26 mouse cellular contexts compared by ENCODE assay signal in genomic region chr9:28572136-28572774, GRCm38 (mm10).
DNase-seq lines count a peak whose midpoint lies in the region; ATAC-seq and TF ChIP-seq lines count a peak whose summit lies in the region.
"Had no signal": no experiment of that assay in that cellular context is flagged by ENCODE, and none has a peak within 500 bp of the region (broad histone marks: within the 10 kb centered on the region; RNA-seq: fewer than 3 reads in every experiment).

No protein-coding gene starts in this region.

- H3K4me2 ChIP-seq in neural tube, embryonic 15.5 days: no peak overlapping the region
- H3K4me2 ChIP-seq: forebrain, embryonic 13.5 days; limb, embryonic 15.5 days; liver, embryonic 13.5 days had no signal

- no peak for ATAC-seq in neural tube, embryonic 15.5 days (ENCODE audit: low FRiP score)
- ATAC-seq: forebrain, embryonic 13.5 days; lung, postnatal 0 days had no signal

- no peaks in the 10 kb centered on the region for H3K36me3 ChIP-seq in neural tube, embryonic 15.5 days
- H3K36me3 ChIP-seq: hindbrain, embryonic 10.5 days; limb, embryonic 10.5 days; limb, embryonic 15.5 days; liver, embryonic 13.5 days had no signal

- H3K9me3 ChIP-seq in neural tube, embryonic 15.5 days (replicated peaks): no peaks in the 10 kb centered on the region
- H3K9me3 ChIP-seq: forebrain, embryonic 13.5 days; hindbrain, embryonic 10.5 days; limb, embryonic 10.5 days; limb, embryonic 15.5 days; liver, embryonic 13.5 days had no signal

- H3K4me1 ChIP-seq in neural tube, embryonic 15.5 days: peaks cover 25% of the 10 kb centered on the region
- H3K4me1 ChIP-seq: liver, embryonic 13.5 days had no signal

- no peak overlapping the region for H3K4me3 ChIP-seq in layer of hippocampus, adult 2 months
- H3K4me3 ChIP-seq in neural tube, embryonic 15.5 days (replicated peaks): no peak overlapping the region
- H3K4me3 ChIP-seq: forebrain, embryonic 13.5 days; hindbrain, embryonic 10.5 days; limb, embryonic 10.5 days; limb, embryonic 15.5 days; liver, embryonic 13.5 days had no signal

- 33% methylated on average over 9 of the region's 9 CpGs for WGBS in neural tube, embryonic 15.5 days

- H3K27ac ChIP-seq in layer of hippocampus, adult 2 months: peak overlapping the region; percentile 15; the same call in 1 of the 2 replicates
- 0 out of 2 replicates have a peak overlapping the region, but pooled peaks have one; percentile 9 for H3K27ac ChIP-seq in neural tube, embryonic 15.5 days (replicated peaks)
- H3K27ac ChIP-seq: forebrain, embryonic 13.5 days; hindbrain, embryonic 10.5 days; kidney, postnatal 0 days; limb, embryonic 10.5 days; limb, embryonic 15.5 days; liver, embryonic 13.5 days; macrophage had no signal

- TF ChIP-seq CTCF in layer of hippocampus, adult 2 months (conservative IDR thresholded peaks at IDR 0.05): peak; percentile 50

- no peak overlapping the region for H3K9ac ChIP-seq in neural tube, embryonic 15.5 days (replicated peaks)
- H3K9ac ChIP-seq: forebrain, embryonic 13.5 days; limb, embryonic 15.5 days; liver, embryonic 13.5 days had no signal

- H3K27me3 ChIP-seq in neural tube, embryonic 15.5 days (replicated peaks): no peaks in the 10 kb centered on the region
- H3K27me3 ChIP-seq: CH12.LX; forebrain, embryonic 13.5 days; limb, embryonic 15.5 days; liver, embryonic 13.5 days had no signal

- DNase-seq in embryo, embryonic 11 days: peak; percentile 10
- no peak for DNase-seq in embryo, embryonic 10.5 days (ENCODE audit: low spot score)
- DNase-seq in layer of hippocampus, adult 2 months (ENCODE audit: low spot score in 2 of 2): no peak
- DNase-seq in layer of hippocampus, adult 9-10 months (ENCODE audit: low spot score): no peak
- peak; percentile 12 for DNase-seq in right cerebral cortex, adult 18-20 months
- no peak for DNase-seq in right cerebral cortex, postnatal 25 days
- DNase-seq in kidney, postnatal 36 days: no peak
- DNase-seq: adrenal gland, postnatal 10 days; cerebellum, adult 11-12 months; cerebellum, adult 9-11 months; gastrocnemius, postnatal 14 days; heart, postnatal 14 days; kidney, adult 2 months; liver, embryonic 13.5 days; lung, adult 18-20 months; right cerebral cortex, postnatal 14 days; thymus, postnatal 14 days had no signal

Comparison
In these comparisons a context has a peak if more than half of its experiments do, and no peak if none do; other contexts are left out.
1. DNase-seq: peak in embryo, embryonic 11 days (single experiment) and right cerebral cortex, adult 18-20 months (single experiment); none in embryo, embryonic 10.5 days (single experiment), layer of hippocampus, adult 2 months (0 of 2), layer of hippocampus, adult 9-10 months (single experiment), right cerebral cortex, postnatal 25 days (single experiment) and kidney, postnatal 36 days (0 of 2).